Mouse (Mus musculus) liver, postnatal 0 days (tissue): ENCODE measurements at regions not wholly inside any gene's neighbourhood (a gene's known extent, or its start where the extent isn't known, plus 50 kb on each side); places are given as distances from the start of the nearest gene placed in this dataset.

Experiments used
- CTCF ChIP-seq: sonication (generic); IDR thresholded peaks from 2 replicates; pipeline ENCODE4 v1.5.1; 2016; ENCODE audit warnings: antibody characterized with exemption, low read depth
- EP300 ChIP-seq: IDR thresholded peaks from 2 replicates; pipeline ENCODE4 v1.6.1; 2016; ENCODE audit warnings: antibody characterized with exemption, low read depth, mild to moderate bottlenecking

DNA sequence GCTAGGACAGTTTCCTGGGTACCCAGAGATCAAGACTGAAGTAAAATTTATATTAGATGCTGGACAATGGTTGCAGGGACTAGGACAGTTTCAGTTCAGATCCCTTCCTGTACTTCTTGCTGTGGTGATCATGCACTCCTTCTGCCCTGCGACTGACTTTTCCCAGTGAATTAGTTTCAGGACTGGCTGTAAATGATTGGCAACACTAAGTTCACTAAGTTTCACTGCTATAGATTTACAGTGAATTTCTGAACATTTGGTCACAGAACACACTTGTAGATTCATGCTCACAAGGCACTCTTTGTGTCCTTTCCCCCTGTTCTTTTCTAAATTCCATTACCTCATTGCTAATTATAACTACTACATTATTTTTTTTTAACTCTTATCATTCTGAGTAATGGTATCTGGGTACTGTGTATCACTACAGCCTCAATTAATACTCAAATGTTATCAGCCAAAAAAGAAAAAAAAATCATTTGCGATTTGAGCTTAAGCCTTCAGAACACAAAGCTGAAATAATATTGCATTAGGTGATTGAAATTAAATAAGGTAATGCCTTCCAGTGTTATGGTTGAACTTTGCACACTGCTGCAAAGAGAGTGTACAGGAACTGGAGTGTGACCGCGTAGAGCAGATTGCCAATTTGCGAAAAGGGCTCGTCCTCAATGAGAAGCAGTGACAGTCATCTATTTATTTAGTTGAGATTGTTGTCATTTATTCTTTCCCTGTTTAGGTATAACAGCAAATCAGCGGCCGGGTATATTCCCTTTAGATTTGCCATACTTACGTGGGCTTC, 618.2 kb upstream of the Alcam start:
- TF ChIP-seq EP300 (no peak), CTCF (no peak)
